Mouse (Mus musculus) layer of hippocampus, adult 9-11 months (tissue): ENCODE results near the gene Flrt2.
A peak's percentile ranks its signal among the peaks of the same experiment; 100 is the strongest.
"Not testable (repeated sequence)": the region's sequence is repeated elsewhere in the genome, so short reads cannot be mapped to it uniquely, and the experiment has no call there.

Experiments used
- DNase-seq: peaks from one replicate; pipeline ENCODE4 v3.0.0; 2022

Gene Flrt2

GRCm38 (mm10) chr12:95691961-95692767, at the start of gene Flrt2:
Flrt2 (plus strand) TSS chr12:95692226.
- DNase-seq = peak; percentile 38

DNA sequence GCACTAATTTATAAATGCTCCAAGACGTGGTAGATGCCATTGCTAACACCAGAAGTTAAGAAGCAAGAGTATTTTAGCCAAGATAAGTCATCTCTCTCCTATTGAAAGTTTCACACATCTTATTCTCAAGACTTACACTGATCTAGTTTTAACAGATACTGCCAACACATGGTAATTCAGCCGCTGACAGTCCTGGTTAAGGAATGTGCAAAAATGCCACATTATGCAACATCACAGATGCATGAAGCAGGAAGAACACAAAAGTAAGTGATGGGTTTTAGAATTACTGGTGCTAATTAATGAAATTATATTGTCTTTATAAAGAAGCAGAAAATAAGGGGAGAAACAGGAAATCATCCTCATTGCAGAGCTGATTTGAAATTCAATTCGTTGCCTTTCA, 49.8 kb upstream of the Flrt2 start:
- DNase-seq = peak; percentile 22

GRCm38 (mm10) chr12:95647179-95647578, 44.8 kb upstream of the Flrt2 start:
- not testable (repeated sequence) for DNase-seq

DNA sequence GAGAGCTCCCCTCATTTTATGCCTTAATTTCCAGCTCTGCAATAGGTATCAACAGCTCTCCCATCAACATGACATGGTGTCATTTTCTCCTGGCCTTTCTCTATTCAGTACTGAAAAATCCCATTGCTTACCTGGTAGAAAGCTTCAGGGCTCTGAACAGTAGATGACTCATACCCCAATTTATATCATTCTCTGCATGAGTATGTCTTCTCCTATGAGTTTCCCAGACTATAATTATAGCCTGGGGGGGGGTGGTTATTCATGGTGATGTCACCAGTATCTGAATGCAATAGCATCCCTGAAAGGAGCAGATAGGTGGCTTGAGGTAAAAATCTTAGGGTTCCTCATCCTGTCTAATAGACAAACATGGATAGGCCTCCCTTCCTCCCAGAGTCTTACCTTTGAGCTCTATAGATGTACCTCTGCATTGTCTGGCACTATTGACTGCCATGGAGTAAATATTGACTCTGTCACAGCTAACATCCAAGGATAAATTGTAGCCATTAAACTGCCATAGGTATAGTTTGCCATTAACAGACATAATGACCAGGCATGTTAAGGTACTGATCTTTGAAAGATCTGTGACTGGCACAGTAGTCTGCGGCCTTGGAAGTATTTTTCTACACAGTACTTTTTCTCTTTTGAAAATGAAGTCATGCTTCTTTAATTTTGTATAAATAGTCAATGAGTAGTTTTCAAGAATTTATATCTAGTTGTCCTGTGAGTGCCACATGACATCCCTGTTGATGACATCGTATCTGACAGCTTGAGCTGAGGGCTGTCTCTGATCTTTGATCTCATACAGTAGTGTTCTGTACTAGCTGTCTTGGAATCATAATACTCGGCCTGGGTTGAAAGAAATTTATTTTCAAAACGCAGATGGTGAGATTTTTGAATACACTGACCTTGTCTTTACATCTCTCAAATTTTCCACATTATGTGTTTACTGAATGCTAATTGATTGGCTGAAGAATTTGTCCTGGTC, 39.6 kb upstream of the Flrt2 start:
- DNase-seq = no peak

DNA sequence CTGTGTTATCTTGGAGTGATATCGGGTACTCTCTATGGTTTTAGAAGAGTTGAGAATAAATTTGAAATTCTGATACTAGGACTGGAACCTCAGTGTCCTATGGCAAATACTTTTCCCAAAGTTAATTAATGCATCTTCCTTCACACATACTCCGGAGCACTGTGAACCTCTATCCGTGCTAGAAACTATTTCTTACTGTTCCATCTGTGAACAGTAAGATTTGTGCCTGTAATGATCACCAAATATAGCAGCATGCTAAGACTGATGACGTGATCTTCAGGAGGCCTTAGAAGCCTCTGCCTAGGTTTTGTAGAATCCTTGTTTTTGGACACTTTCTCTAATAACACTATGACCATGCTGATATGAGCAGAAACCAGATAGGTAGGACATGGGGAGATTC, 35.4 kb upstream of the Flrt2 start:
- DNase-seq = no peak

- DNase-seq = no peak
Observed at GRCm38 (mm10) chr12:95667296-95667695, 24.7 kb upstream of the Flrt2 start.

GRCm38 (mm10) chr12:95675711-95676110, 16.3 kb upstream of the Flrt2 start:
- peak; percentile 33 for DNase-seq

DNA sequence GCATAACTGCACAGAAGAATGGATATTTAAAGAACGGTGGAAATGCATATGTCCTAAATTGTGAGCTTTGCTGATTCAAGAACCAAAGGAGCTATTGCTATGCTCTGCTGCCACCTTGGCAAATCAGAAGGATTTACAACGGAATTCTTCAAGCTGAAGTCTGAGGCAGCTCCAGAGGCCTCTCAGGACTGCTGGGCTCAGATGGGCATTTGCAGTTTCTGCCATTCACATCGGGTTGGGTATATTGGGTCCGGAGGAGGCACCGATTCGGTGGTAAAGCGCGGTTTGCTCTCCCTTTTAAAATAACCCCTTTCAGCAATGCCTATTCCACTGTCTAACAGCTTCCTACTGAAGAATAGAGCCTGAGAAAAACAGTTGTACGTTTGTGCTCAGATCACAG, 1.2 kb upstream of the Flrt2 start:
- DNase-seq = peak; percentile 42

- peak; percentile 3 for DNase-seq
Observed at GRCm38 (mm10) chr12:95692948-95693650, 1.1 kb downstream of the Flrt2 start.

GRCm38 (mm10) chr12:95693651-95694471, 1.8 kb downstream of the Flrt2 start:
- peak; percentile 27 for DNase-seq

GRCm38 (mm10) chr12:95694507-95694906, 2.5 kb downstream of the Flrt2 start:
- no peak for DNase-seq

- DNase-seq = peak; percentile 76
Observed at GRCm38 (mm10) chr12:95694991-95695833, 3.2 kb downstream of the Flrt2 start.

- no peak for DNase-seq
Observed at GRCm38 (mm10) chr12:95695834-95696521, 4.0 kb downstream of the Flrt2 start.

DNA sequence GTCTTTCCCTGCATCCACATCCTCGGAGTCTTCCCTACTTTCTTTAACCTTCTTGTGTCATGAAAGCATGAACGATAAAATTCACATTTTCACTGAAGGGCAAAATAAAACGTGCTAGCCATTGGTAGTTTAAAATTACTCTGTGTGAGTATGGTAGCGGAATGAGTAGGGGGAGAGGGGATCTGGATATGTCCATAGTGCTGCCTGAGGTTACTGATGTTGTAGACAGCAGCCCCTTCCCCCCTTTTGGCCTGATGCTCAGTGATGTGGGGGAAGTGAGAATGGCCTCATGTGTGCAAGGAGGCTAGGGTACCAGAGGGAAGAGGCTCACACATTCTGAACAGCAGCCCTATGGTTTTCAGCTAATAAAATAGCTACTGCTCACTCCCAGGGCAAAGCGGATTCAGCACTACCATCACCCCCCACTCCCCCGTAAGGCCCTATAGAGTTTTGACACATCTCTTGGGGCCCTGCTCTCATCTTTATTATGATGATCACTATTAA, 4.5 kb downstream of the Flrt2 start:
- DNase-seq = no peak

DNA sequence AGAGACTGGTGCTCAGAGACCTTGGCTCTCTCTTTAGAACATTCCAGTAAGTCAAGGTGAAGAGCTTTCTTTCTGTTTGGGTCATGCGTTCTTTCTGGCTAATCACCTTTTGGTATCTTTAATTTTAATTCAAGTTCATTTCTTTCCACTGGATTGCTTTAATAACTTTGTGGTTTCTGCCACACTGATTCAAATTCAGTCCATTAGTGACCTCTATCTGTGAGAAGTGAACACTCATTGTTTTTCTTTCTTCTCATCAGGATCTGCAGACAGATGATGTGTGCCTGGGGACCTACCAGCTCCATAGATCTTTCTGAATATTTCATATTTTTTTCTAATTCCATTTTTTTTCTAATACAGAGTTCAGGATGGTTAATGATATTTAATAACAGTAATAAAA, 6.5 kb downstream of the Flrt2 start:
- DNase-seq = no peak

DNA sequence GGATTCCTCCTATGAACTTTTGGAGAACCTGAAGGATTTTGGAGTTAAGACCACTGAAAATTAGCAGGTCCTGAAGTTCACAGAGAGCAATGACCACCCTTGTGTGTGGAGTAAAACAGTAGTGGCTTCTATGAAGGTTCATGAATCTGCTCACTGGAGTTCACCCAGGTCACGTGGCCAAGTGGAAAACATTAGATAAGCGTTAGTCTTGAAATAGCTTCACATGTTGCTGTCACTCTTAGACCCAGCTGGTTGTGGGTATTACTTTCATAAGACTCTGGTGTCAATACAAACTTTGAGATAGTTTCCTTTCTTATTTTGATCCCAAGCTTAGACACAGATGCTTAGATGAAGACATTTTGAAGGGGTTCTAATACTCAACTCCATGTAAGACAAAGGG, 8.7 kb downstream of the Flrt2 start:
- DNase-seq = no peak

DNA sequence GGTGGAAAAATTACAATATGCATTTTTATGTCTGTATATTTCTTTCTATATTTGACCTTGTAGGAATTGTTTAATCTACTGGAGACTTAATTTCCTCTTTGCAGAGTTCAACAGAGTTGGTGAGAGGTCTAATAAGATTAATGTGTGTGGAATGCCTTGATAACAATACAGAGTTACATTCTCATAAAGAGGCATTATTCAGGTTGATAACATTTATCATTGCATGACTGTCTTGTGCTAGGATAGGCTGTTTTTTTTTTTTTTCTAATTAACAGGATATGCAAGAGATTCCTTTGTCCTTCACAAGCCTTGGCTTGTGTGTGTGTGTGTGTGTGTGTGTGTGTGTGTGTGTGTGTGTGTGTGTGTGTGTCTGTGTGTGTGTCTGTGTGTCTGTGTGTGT, 9.6 kb downstream of the Flrt2 start:
- no peak for DNase-seq

- DNase-seq = no peak
Observed at GRCm38 (mm10) chr12:95705006-95705405, 13.0 kb downstream of the Flrt2 start.

- DNase-seq = no peak
Observed at GRCm38 (mm10) chr12:95723265-95723664, 31.2 kb downstream of the Flrt2 start.

GRCm38 (mm10) chr12:95734075-95734474, 42.0 kb downstream of the Flrt2 start:
- DNase-seq = no peak
